Mouse (Mus musculus) kidney, postnatal 0 days (tissue): ENCODE measurements at regions not wholly inside any gene's neighbourhood (a gene's known extent, or its start where the extent isn't known, plus 50 kb on each side); places are given as distances from the start of the nearest gene placed in this dataset.

ENCODE experiments used
- ATAC-seq: fragments of 200-750 bp; cut with Nextera tagmentation; replicated peaks from 2 replicates; pipeline ENCODE4 v1.8.0; 2017; ENCODE audit warnings: low read depth, moderate number of reproducible peaks, moderate TSS enrichment, moderate library complexity; ENCODE audit not compliant: low FRiP score
- DNase-seq: peaks from one replicate; pipeline ENCODE4 v3.0.0-alpha.2; 2016; ENCODE audit warnings: low spot score
- H3K27ac ChIP-seq: fragments of 300-500 bp; sonication (generic); 2 replicates; pipeline ENCODE4 v1.5.1; 2014; ENCODE audit warnings: mild to moderate bottlenecking
- H3K27me3 ChIP-seq: fragments of 300-500 bp; sonication (generic); 2 replicates; pipeline ENCODE4 v1.6.1; 2014; ENCODE audit warnings: low read length, mixed read lengths; ENCODE audit not compliant: insufficient read depth
- H3K36me3 ChIP-seq: fragments of 300-500 bp; sonication (generic); 2 replicates; pipeline ENCODE4 v1.6.1; 2014; ENCODE audit warnings: low read length, mixed read lengths; ENCODE audit not compliant: insufficient read depth
- H3K4me1 ChIP-seq: fragments of 300-500 bp; sonication (generic); replicated peaks from 2 replicates; pipeline ENCODE4 v1.6.1; 2014; ENCODE audit warnings: antibody characterized with exemption, low read length, mixed read lengths; ENCODE audit not compliant: insufficient read depth
- H3K4me2 ChIP-seq: fragments of 300-500 bp; sonication (generic); 2 replicates; pipeline ENCODE4 v1.6.1; 2014; ENCODE audit warnings: mild to moderate bottlenecking, low read length, moderate library complexity, mixed read lengths
- H3K4me3 ChIP-seq: fragments of 300-500 bp; sonication (generic); replicated peaks from 2 replicates; pipeline ENCODE4 v1.5.1; 2014; ENCODE audit warnings: low read depth, low read length
- H3K9ac ChIP-seq: fragments of 300-500 bp; sonication (generic); 2 replicates; pipeline ENCODE4 v1.6.1; 2014; ENCODE audit warnings: low read depth, low read length
- H3K9me3 ChIP-seq: fragments of 300-500 bp; sonication (generic); replicated peaks from 2 replicates; pipeline ENCODE4 v1.6.1; 2016; ENCODE audit warnings: low read length, inconsistent platforms, mixed read lengths
- CTCF ChIP-seq: IDR thresholded peaks from 2 replicates; pipeline ENCODE4 v1.5.1; 2016; ENCODE audit warnings: antibody characterized with exemption, low read depth, mild to moderate bottlenecking, moderate library complexity
- WGBS: fragments of 180-500 bp; shearing (Covaris S2); extraction: QIAGEN DNeasy Blood & Tissue Kit; methylation state at CpG from one replicate; pipeline ENCODE4 v1.1.7; 2014; 5-methylcytosine and 5-hydroxymethylcytosine counted together

DNA sequence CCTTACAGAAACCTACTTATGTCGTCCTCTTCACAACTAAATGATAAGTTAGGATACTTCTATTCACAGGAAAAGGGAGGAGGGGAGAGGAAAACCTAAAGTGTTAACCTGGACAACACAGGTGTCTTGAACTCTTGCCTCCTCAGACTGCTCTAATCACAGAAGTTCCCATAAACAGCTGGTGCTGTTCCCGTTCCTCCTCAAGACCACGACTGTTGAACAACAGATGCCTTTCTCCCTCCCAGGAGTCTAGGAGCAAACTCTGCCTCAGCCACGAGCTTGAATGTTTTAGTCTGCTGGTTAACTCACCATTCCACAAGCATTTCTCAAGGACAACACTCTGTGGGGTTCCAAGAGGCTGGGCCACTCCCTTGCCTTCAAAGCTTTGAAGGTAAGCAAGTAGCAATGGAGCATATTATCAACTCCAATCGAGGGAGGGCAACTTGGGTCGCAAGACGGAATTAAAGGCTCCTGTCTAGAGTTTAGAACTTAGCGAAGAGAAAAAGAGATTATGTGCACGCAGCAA is 186.6 kb upstream of the Bcl6 start:
- ATAC-seq (no peak), DNase-seq (no peak)
- 74% methylated on average over 9 of the region's 9 CpGs for WGBS
- Histone ChIP-seq H3K27me3 (no peaks in the 10 kb centered on the region; the same call in 1 of the 2 replicates), H3K4me1 (no peaks in the 10 kb centered on the region), H3K36me3 (no peaks in the 10 kb centered on the region), H3K4me3 (no peak overlapping the region), H3K4me2 (no peak overlapping the region), H3K9ac (no peak overlapping the region), H3K9me3 (no peaks in the 10 kb centered on the region), H3K27ac (no peak overlapping the region)
- no peak for TF ChIP-seq CTCF

DNA sequence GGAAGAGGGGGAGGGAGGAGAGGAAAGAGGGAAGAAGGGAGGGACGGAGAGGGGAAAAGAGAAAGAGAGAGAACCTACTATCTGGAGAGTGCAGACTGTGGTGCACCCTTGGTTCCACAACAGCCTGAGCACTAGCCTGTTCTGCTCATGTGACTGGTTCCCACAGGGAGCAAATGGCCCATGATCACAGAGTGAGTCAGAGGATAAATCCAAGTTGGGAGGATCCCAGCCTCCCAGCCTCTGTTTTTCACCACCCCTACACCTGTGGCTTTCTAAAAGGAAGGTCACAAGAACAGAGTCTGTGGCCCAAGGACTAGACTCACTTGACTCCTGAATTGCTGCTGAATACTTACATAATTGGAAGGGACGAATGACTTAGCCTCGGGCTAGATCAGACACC is 185.9 kb upstream of the Bcl6 start:
- ATAC-seq (no peak), DNase-seq (no peak)
- H3K9ac ChIP-seq, result no peak overlapping the region
- 86% methylated on average over 3 of the region's 3 CpGs for WGBS
- H3K36me3 ChIP-seq, result no peaks in the 10 kb centered on the region
- no peaks in the 10 kb centered on the region for H3K9me3 ChIP-seq
- no peak overlapping the region for H3K4me3 ChIP-seq
- no peaks in the 10 kb centered on the region for H3K4me1 ChIP-seq
- no peak overlapping the region for H3K4me2 ChIP-seq
- no peak for TF ChIP-seq CTCF
- H3K27me3 ChIP-seq, result no peaks in the 10 kb centered on the region; the same call in 1 of the 2 replicates
- no peak overlapping the region for H3K27ac ChIP-seq

- DNase-seq, result no peak
- Histone ChIP-seq H3K9ac (no peak overlapping the region), H3K4me2 (no peak overlapping the region), H3K36me3 (no peaks in the 10 kb centered on the region), H3K27ac (no peak overlapping the region), H3K4me3 (no peak overlapping the region), H3K9me3 (no peaks in the 10 kb centered on the region), H3K27me3 (no peaks in the 10 kb centered on the region; the same call in 1 of the 2 replicates), H3K4me1 (no peaks in the 10 kb centered on the region)
- ATAC-seq, result no peak
- 80% methylated on average over 5 of the region's 5 CpGs for WGBS
- no peak for TF ChIP-seq CTCF
These were observed 185.3 kb upstream of the Bcl6 start for GRCm38 (mm10) chr16:24173783-24174518.

DNA sequence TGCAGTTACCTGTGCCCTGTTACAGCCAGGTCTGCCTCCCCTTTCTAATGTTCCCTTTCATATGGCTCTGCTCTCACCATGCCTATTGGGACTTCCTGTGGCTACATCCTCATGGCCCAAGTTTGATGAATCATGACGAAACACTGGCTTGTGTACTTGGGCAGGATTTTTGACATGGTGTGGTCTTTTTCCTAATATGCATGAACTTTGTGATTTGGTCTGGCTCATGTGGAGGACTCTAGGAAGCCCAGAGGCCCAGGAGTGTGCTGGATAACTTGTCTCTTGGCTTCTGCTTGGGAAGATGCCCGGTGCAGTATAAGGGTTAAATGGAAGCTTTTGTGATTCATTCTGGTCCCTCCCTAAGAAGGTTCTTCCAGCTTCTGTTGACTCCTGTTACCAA is 184.0 kb upstream of the Bcl6 start:
- no peak for TF ChIP-seq CTCF
- Histone ChIP-seq H3K27ac (no peak overlapping the region), H3K27me3 (no peaks in the 10 kb centered on the region; the same call in 1 of the 2 replicates), H3K4me3 (no peak overlapping the region), H3K9ac (no peak overlapping the region), H3K36me3 (no peaks in the 10 kb centered on the region), H3K9me3 (no peaks in the 10 kb centered on the region), H3K4me2 (no peak overlapping the region), H3K4me1 (no peaks in the 10 kb centered on the region)
- ATAC-seq (no peak), DNase-seq (no peak)
- WGBS, result 83% methylated on average over 2 of the region's 2 CpGs

GRCm38 (mm10) chr16:24172065-24172464 is 183.4 kb upstream of the Bcl6 start:
- ATAC-seq (no peak), DNase-seq (no peak)
- Histone ChIP-seq H3K9me3 (no peaks in the 10 kb centered on the region), H3K4me2 (no peak overlapping the region), H3K4me1 (no peaks in the 10 kb centered on the region), H3K27me3 (no peaks in the 10 kb centered on the region; the same call in 1 of the 2 replicates), H3K36me3 (no peaks in the 10 kb centered on the region), H3K9ac (no peak overlapping the region), H3K27ac (no peak overlapping the region), H3K4me3 (no peak overlapping the region)
- TF ChIP-seq CTCF, result no peak
- 92% methylated on average over 5 of the region's 5 CpGs for WGBS

- Histone ChIP-seq H3K4me2 (no peak overlapping the region), H3K36me3 (no peaks in the 10 kb centered on the region), H3K4me3 (no peak overlapping the region), H3K9me3 (no peaks in the 10 kb centered on the region), H3K27ac (no peak overlapping the region), H3K4me1 (no peaks in the 10 kb centered on the region), H3K9ac (no peak overlapping the region), H3K27me3 (no peaks in the 10 kb centered on the region; the same call in 1 of the 2 replicates)
- no peak for ATAC-seq
- no peak for TF ChIP-seq CTCF
- no peak for DNase-seq
- WGBS, result 68% methylated on average over 4 of the region's 4 CpGs
These were observed 182.5 kb upstream of the Bcl6 start for GRCm38 (mm10) chr16:24171161-24171560.
